In genomic region chr2:167565682-167566081, GRCm38 (mm10) we compare ENCODE assay signal across 8 mouse cellular contexts. TPM values are rescaled to one million over a fixed set of nuclear protein-coding genes. Genes with fewer than 3 reads are reported as not detected.
DNase-seq lines count a peak whose midpoint lies in the region; ATAC-seq and TF ChIP-seq lines count a peak whose summit lies in the region.

No protein-coding gene starts in this region.

- no peak overlapping the region for H3K9ac ChIP-seq in hindbrain, embryonic 14.5 days
- H3K9ac ChIP-seq in liver, adult 2 months (ENCODE audit: low read depth, low read length) = peak overlapping the region; percentile 88
- H3K9ac ChIP-seq in neural tube, embryonic 15.5 days (replicated peaks) = 0 out of 2 replicates have a peak overlapping the region, but pooled peaks have one; percentile 14

- no peaks in the 10 kb centered on the region for H3K36me3 ChIP-seq in hindbrain, embryonic 14.5 days (replicated peaks; ENCODE audit: control insufficient read depth, insufficient read depth)
- H3K36me3 ChIP-seq in liver, adult 2 months (ENCODE audit: control insufficient read depth, insufficient read depth, low read length) = no peaks in the 10 kb centered on the region
- H3K36me3 ChIP-seq in neural tube, embryonic 15.5 days = no peaks in the 10 kb centered on the region

- no peak overlapping the region for H3K27ac ChIP-seq in hindbrain, embryonic 14.5 days
- peak overlapping the region; percentile 87 for H3K27ac ChIP-seq in liver, adult 2 months (replicated peaks; ENCODE audit: insufficient read depth, low read depth, low read length)
- peak overlapping the region; percentile 69 for H3K27ac ChIP-seq in neural tube, embryonic 15.5 days (replicated peaks)

- peak overlapping the region; percentile 25; the same call in 1 of the 2 replicates for H3K4me2 ChIP-seq in hindbrain, embryonic 14.5 days (replicated peaks)
- peak overlapping the region; percentile 44 for H3K4me2 ChIP-seq in neural tube, embryonic 15.5 days

- 0 out of 2 replicates have a peak, but pooled peaks cover 4% of the 10 kb centered on the region for H3K79me2 ChIP-seq in liver, adult 2 months (ENCODE audit: control insufficient read depth, insufficient read depth, low read length)

- H3K4me1 ChIP-seq in hindbrain, embryonic 14.5 days (replicated peaks; ENCODE audit: control insufficient read depth, insufficient read depth, low read length) = peaks cover 16% of the 10 kb centered on the region
- H3K4me1 ChIP-seq in liver, adult 2 months (ENCODE audit: control insufficient read depth, insufficient read depth, low read length) = peaks cover 13% of the 10 kb centered on the region
- H3K4me1 ChIP-seq in neural tube, embryonic 15.5 days = peaks cover 31% of the 10 kb centered on the region

- ATAC-seq in hindbrain, embryonic 14.5 days (ENCODE audit: low FRiP score) = no peak
- no peak for ATAC-seq in neural tube, embryonic 15.5 days (ENCODE audit: low FRiP score)
- no peak for ATAC-seq in inflammation-experienced regulatory T-cells, adult 6 months

- WGBS in hindbrain, embryonic 14.5 days = 25% methylated on average over 19 of the region's 19 CpGs
- WGBS in liver, adult 2 months = 17% methylated on average over 19 of the region's 19 CpGs
- WGBS in neural tube, embryonic 15.5 days = 20% methylated on average over 19 of the region's 19 CpGs

- H3K4me3 ChIP-seq in hindbrain, embryonic 14.5 days (replicated peaks; ENCODE audit: low read length) = no peak overlapping the region
- peak overlapping the region; percentile 74 for H3K4me3 ChIP-seq in liver, adult 2 months (ENCODE audit: insufficient read depth, low read depth, low read length)
- no peak overlapping the region for H3K4me3 ChIP-seq in neural tube, embryonic 15.5 days (replicated peaks)

- H3K9me3 ChIP-seq in hindbrain, embryonic 14.5 days (ENCODE audit: control insufficient read depth, low read length) = no peaks in the 10 kb centered on the region
- no peaks in the 10 kb centered on the region for H3K9me3 ChIP-seq in neural tube, embryonic 15.5 days (replicated peaks)

- no peak for TF ChIP-seq CTCF in liver, adult 2 months (IDR thresholded peaks at IDR 0.05; ENCODE audit: low read depth, low read length)

- H3K27me3 ChIP-seq in hindbrain, embryonic 14.5 days (ENCODE audit: control insufficient read depth, insufficient read depth, low read length) = no peaks in the 10 kb centered on the region
- H3K27me3 ChIP-seq in liver, adult 2 months (ENCODE audit: control insufficient read depth, insufficient read depth, low read length) = no peaks in the 10 kb centered on the region
- no peaks in the 10 kb centered on the region for H3K27me3 ChIP-seq in neural tube, embryonic 15.5 days (replicated peaks)

- TF ChIP-seq POLR2A in liver, adult 2 months (IDR thresholded peaks at IDR 0.05; ENCODE audit: extremely low read depth, insufficient read depth, low read length) = no peak

- peak; percentile 62 for DNase-seq in adrenal gland, postnatal 10 days
- no peak for DNase-seq in adrenal gland, adult 18-20 months (ENCODE audit: low spot score in 2 of 2)
- peak; percentile 71 for DNase-seq in gastrocnemius, adult 18-20 months (ENCODE audit: low spot score)
- no peak for DNase-seq in hindbrain, embryonic 14.5 days (ENCODE audit: low spot score)
- DNase-seq in liver, adult 2 months (ENCODE audit: extremely low read depth, low read depth, low spot score) = no peak
- DNase-seq in ovary, adult 18-20 months (ENCODE audit: low spot score) = no peak

RNA-seq across cellular contexts. Expression of gene Snai1, which starts 27.7 kb away (rescaled TPM):
- 1 to 10 TPM; 6.2 to 8.5 TPM for total RNA-seq in adrenal gland, postnatal 10 days (2021)
- 1 to 10 TPM; 6.3 to 8.8 TPM for total RNA-seq in adrenal gland, adult 18-20 months (2021)
- 1 to 10 TPM in 1 of 2 experiments, under 1 TPM in 1; 0.73 to 1.0 TPM for total RNA-seq in gastrocnemius, adult 18-20 months (2021)
- 5.5 and 7.5 TPM in 2 replicates for polyA plus RNA-seq in hindbrain, embryonic 14.5 days (2014; fragmentation: Nextera tagmentation; extraction: Ambion mirVana)
- total RNA-seq in liver, adult 2 months (2014; rRNA removed) = 0.13 and 0.18 TPM in 2 replicates
- polyA plus RNA-seq in liver, adult 2 months (2012; rRNA removed) = 2.2 and 2.7 TPM in 2 replicates
- 6.3 and 8.6 TPM in 2 replicates for polyA plus RNA-seq in neural tube, embryonic 15.5 days (2015; fragmentation: Nextera tagmentation; extraction: Ambion mirVana)
- not detected for polyA plus RNA-seq in inflammation-experienced regulatory T-cells, adult 6 months (2017; shearing (Covaris generic))

Comparison
In these comparisons a context has a peak if more than half of its experiments do, and no peak if none do; other contexts are left out.
1. DNase-seq: peak in adrenal gland, postnatal 10 days (single experiment) and gastrocnemius, adult 18-20 months (single experiment); none in adrenal gland, adult 18-20 months (0 of 2), hindbrain, embryonic 14.5 days (single experiment), liver, adult 2 months (single experiment) and ovary, adult 18-20 months (single experiment).